Mouse (Mus musculus) CD4-positive helper T cell, adult 2 months (primary cell): ENCODE measurements around the gene Olfr1228.

Experiments used
- DNase-seq: peaks from one replicate; pipeline ENCODE4 v3.0.0-alpha.2; 2012; ENCODE audit warnings: low read depth, missing footprints, low spot score

The Olfr1228 gene

GRCm38 (mm10) chr2:89253962-89254361, at the start of gene Olfr1228:
Gene Olfr1228, minus strand, starts transcription at chr2:89254062.
- no peak for DNase-seq

GRCm38 (mm10) chr2:89297168-89297567, 43.3 kb upstream of the Olfr1228 start, which contains the start of gene Olfr1230:
Gene Olfr1230, minus strand, starts transcription at chr2:89297268.
- no peak for DNase-seq

- DNase-seq = no peak
These were observed 34.1 kb upstream of the Olfr1228 start, which contains the start of gene Olfr1229 for GRCm38 (mm10) chr2:89287914-89288313. Gene Olfr1229, minus strand, starts transcription at chr2:89288014.

GRCm38 (mm10) chr2:89199948-89200347, 53.9 kb downstream of the Olfr1228 start, which contains the start of gene Olfr1226:
Gene Olfr1226, minus strand, starts transcription at chr2:89200048.
- DNase-seq = no peak
